Mouse (Mus musculus) cerebellum, adult 18-20 months (tissue): ENCODE results near the gene Sptbn4.
A peak's percentile ranks its signal among the peaks of the same experiment; 100 is the strongest.
"Not testable (repeated sequence)": the region's sequence is repeated elsewhere in the genome, so short reads cannot be mapped to it uniquely, and the experiment has no call there.

Experiments used
- DNase-seq, 2 experiments: peaks; one replicate each; pipeline ENCODE4 v3.0.0; 2021

The Sptbn4 gene

GRCm38 (mm10) chr7:27447419-27448286, at the start of gene Sptbn4, which contains the start of gene Blvrb:
TSS of gene Sptbn4 (minus strand) at chr7:27447686.
TSS of gene Blvrb (plus strand) at chr7:27447978.
- DNase-seq, result peak; percentile 94 to 99

GRCm38 (mm10) chr7:27494659-27495367, 47.3 kb upstream of the Sptbn4 start:
- DNase-seq, result not testable (repeated sequence)

- DNase-seq, result no peak
Measured at GRCm38 (mm10) chr7:27493450-27493849, 46.0 kb upstream of the Sptbn4 start.

DNA sequence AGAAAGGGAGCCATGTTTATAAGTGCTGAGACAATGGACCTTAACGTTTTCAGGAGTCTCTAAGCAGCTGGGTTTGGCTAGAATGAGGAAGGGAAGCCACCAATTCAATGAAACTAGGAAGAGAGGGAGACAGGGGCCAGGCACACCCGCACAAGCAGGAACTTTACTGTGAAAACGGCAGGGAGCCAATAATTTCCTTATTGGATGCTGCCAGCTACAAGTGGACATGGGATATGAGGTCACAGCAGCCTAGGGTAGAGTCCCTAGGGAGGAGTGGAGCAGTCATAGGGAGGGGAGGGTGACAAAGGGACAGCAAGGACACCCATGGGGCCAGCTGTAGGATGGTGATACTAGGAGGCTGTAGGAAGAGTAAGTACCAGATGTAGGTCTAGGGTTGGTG, 45.5 kb upstream of the Sptbn4 start:
- DNase-seq, result no peak

- peak; percentile 8 to 22 for DNase-seq
Measured at GRCm38 (mm10) chr7:27491856-27492255, 44.4 kb upstream of the Sptbn4 start.

DNA sequence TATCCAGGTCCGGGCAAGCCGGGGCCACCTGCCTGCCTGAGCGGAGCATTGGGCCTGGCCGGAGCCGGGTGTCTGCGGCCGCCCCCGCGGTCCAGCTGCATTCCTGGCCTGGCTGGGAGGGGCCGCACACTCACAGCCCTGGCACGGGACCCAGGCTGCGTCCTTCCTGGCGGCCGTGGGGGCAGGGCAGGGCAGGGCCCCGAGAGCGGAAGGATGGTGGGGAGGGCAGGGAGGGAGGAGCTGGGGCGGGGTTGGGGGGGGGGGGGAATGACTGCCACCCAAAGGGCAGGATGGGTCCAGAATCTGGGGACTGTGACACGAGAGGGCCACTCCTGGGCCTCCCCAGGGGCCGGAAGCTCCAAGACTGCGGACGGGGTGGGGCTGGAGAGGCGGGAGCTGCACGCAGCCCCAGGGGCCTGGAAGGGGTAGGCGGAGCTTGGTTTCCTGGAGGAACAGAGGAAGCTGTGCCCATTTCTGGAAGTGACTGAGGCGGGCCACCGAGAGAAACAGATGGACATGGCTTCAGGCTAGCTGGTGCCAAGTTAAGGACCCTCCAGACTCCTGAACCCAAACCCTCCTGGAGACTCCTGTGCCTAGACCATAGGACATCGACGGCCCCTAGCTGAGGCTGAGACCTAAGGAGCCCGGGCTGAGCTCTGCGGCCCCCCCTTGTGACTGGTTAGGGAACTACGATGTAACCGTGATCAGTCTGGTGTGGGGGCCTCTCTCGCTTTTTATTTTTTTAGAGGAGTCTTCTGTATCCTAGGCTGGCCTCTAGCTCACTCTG, 43.2 kb upstream of the Sptbn4 start:
- DNase-seq, result peak; percentile 89 to 93

- DNase-seq, result no peak
Measured at GRCm38 (mm10) chr7:27490227-27490542, 42.7 kb upstream of the Sptbn4 start.

GRCm38 (mm10) chr7:27489270-27489869, 41.9 kb upstream of the Sptbn4 start:
- DNase-seq, result peak in 1 of 2 experiments; percentile 39

DNA sequence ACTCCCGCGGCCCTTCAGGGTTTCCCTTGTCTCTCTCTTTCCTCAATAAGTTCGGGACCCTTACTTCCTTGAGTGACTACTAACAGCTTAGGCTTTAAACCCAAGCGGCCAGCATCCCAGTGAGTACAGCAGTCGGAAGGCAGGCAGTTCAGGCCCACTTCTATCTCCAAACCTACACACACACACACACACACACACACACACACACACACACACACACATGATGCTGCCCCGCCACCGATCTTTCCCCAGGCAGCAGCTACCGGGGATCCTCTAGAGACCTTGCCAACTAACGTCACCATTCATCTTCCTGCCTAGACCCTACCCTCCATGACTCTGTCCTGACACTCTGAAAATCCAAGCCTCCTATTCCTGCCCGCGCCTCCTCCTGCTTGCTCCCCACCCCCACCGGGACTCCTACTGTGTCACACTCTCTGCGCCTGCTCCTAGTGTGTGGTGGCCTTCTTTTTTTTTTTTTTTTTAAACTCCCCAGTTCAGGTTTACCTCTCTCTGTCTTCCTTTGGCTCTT, 40.3 kb upstream of the Sptbn4 start:
- DNase-seq, result peak; percentile 62 to 64

GRCm38 (mm10) chr7:27486770-27487697, 39.5 kb upstream of the Sptbn4 start, which contains the start of gene Sertad1:
TSS of gene Sertad1 (plus strand) at chr7:27486910.
- peak; percentile 100 for DNase-seq

DNA sequence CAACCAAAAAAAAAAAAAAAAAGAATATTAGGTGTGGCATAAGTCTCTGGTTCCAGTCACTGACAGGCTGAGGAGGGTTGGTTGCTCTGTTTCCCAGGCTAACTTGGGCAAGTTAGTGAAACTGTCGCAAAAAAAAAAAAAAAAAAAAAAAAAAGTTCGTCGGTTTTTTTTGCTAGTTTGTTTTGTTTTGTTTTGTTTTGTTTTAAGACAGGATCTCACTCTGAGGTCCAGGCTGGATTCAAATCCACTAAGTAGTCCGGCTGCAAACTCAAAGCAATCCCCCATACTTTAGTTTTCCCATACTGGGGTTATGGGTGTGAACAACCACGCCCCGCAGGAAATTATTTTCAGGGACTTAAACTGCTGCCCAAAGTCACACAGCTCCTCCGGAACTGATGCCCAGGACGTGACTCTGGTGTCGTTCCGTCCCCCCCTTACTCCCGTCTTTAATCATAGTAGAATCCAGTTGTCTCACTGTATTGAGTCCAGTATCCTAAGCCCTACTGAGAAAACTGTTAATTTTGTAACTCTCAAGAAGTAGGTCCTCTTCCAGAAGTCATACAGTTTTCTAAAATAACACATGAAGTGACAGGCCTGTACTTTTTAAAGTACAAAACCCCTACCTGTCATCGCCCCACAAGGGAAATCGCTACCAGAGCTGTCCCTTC, 38.8 kb upstream of the Sptbn4 start:
- DNase-seq, result peak in 1 of 2 experiments; percentile 34

- no peak for DNase-seq
Measured at GRCm38 (mm10) chr7:27483860-27484259, 36.4 kb upstream of the Sptbn4 start.

DNA sequence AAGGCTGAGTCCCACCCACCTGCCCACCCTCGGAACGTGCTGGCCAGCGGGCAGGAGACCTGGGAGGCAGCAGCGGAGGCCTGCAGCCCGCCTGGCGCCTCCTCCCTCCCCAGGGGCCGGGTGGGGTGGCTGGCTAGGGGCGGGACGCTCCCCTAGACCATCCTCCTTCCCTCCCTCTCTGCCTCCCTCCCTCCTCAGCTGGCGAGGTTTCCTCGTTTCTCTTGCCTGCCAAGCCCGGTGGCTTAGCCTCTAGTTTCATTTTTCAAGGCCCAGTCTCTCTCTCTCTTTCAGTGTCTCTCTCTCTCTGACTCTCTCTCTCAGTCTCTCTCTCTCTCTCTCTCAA, 34.1 kb upstream of the Sptbn4 start:
- DNase-seq, result peak; percentile 84 to 85

DNA sequence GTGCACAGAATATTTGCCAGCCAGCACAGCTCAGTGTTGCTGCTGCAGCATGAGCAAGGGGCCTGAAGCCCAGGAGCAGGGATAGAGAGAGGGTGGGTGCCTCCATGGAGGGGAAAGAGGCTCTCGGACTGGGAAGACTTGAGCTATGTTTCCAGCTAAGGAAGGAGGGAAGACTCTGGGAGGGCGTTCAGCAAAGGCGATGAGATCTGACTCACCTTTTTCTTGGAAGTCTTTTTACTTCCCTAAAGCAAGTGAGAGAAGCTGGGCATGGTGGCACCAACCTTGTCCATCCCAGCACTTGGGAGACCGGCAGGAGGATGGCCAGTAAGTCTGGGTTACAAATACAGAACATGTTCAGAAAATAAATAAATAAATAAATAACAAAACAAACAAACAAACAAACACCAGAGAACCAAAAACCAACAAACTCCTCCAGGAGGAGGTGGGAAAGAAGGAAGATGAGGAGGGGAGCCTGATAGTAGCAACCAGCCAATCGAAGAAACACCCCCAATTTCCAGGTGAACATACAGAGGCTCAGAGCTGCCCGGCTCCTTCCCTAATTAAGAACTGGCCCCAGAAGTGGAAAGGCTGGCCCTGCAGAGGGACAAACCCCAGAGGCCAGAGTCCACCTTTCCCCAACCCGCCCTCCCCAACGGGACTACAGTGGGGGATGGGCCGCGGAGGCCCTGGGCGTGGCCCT, 33.6 kb upstream of the Sptbn4 start:
- DNase-seq, result peak in 1 of 2 experiments; percentile 30

DNA sequence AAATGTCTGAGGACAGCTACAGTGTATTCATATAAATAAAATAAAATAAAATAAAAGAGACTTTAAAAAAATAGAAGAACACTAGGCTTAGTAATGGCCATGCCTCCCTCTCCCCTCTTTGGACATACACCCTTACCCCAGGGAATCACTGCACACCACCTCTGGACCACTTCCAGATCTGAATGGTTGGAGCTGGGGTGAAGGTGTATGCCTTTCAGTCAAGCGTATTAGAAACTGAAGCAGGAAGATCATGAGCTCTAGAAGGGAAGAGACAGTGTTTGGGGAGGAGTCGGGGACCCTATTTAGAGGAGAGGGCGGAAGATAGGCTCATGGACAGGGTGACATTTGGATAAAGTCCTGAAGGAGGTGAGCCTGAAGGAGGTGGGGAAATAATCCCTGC, 33.0 kb upstream of the Sptbn4 start:
- no peak for DNase-seq

DNA sequence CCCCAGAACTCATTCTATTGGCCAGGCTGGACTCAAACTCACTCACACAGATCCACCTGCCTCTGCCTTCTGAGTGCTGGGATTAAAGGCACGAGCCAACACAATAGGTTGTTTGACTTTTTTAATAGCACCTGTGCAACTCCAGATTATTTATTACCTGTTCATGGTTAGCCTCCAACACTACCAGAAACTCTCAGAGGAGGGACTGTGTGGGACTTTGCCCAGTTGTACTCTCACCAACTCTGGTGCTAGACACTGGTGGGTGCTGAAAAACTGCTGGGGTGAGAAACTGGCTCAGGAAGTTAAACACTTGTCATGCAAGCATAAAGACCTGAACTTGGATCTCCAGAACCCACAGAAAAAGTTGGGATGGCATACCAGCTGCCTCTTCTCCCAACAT, 32.3 kb upstream of the Sptbn4 start:
- DNase-seq, result no peak

DNA sequence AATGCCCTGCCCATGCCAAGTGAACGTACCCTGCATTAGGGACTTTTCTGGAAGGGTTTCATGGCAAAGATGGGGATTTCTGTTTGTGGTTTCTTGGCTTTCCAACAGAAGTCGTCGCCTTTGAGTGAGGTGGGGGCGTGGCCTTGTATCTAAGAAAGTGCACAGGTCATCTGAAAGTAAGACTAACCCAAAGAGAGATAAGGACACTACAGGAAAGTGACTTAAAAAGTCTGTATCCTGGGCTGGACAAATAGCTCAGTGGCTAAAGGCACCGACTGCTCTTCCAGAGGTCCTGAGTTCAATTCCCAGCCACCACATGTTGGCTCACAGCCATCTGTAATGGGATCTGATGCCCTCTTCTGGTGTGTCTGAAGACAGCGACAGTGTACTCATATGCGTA, 31.1 kb upstream of the Sptbn4 start:
- no peak for DNase-seq

- peak in 1 of 2 experiments; percentile 26 for DNase-seq
Measured at GRCm38 (mm10) chr7:27476098-27476635, 28.7 kb upstream of the Sptbn4 start.

GRCm38 (mm10) chr7:27475596-27475995, 28.1 kb upstream of the Sptbn4 start:
- no peak for DNase-seq

- DNase-seq, result peak; percentile 97 to 99
Measured at GRCm38 (mm10) chr7:27474490-27474954, 27.0 kb upstream of the Sptbn4 start.
